Mouse (Mus musculus): Measurements from ENCODE around the gene Mobp. TPM values are rescaled to one million over a fixed set of nuclear protein-coding genes. Genes with fewer than 3 reads are reported as not detected.
A peak's percentile ranks its signal among the peaks of the same experiment; 100 is the strongest.

The Mobp gene
- polyA plus RNA-seq, 1 experiment from 2014 or later = not detected

- 72% methylated on average over 5 of the region's 5 CpGs for WGBS
- no peaks in the 10 kb centered on the region for H3K9me3 ChIP-seq
- ATAC-seq (replicated peaks) = no peak
- no peak overlapping the region for H3K27ac ChIP-seq
- no peaks in the 10 kb centered on the region for H3K36me3 ChIP-seq (replicated peaks)
- no peak overlapping the region for H3K4me3 ChIP-seq
- no peak overlapping the region for H3K4me2 ChIP-seq
- no peaks in the 10 kb centered on the region for H3K27me3 ChIP-seq (replicated peaks)
- no peaks in the 10 kb centered on the region for H3K4me1 ChIP-seq
- H3K9ac ChIP-seq = no peak overlapping the region
These were observed 1.6 kb downstream of the Mobp start for GRCm38 (mm10) chr9:120151152-120151551.

- 74% methylated on average over 12 of the region's 12 CpGs for WGBS
- H3K27me3 ChIP-seq (replicated peaks) = no peaks in the 10 kb centered on the region
- H3K4me1 ChIP-seq = no peaks in the 10 kb centered on the region
- no peak overlapping the region for H3K4me3 ChIP-seq
- H3K4me2 ChIP-seq = no peak overlapping the region
- no peak overlapping the region for H3K27ac ChIP-seq
- no peak overlapping the region for H3K9ac ChIP-seq
- ATAC-seq (replicated peaks) = no peak
- no peaks in the 10 kb centered on the region for H3K9me3 ChIP-seq
- no peaks in the 10 kb centered on the region for H3K36me3 ChIP-seq (replicated peaks)
These were observed 2.4 kb downstream of the Mobp start for GRCm38 (mm10) chr9:120151906-120152399.

GRCm38 (mm10) chr9:120158047-120158446, 8.5 kb downstream of the Mobp start:
- Histone ChIP-seq H3K4me2 (no peak overlapping the region), H3K9ac (no peak overlapping the region), H3K9me3 (no peaks in the 10 kb centered on the region), H3K4me1 (0 out of 2 replicates have a peak, but pooled peaks cover 3% of the 10 kb centered on the region), H3K36me3 (replicated peaks) (no peaks in the 10 kb centered on the region), H3K27ac (no peak overlapping the region), H3K27me3 (replicated peaks) (no peaks in the 10 kb centered on the region), H3K4me3 (no peak overlapping the region)
- 34% methylated on average over 4 of the region's 4 CpGs for WGBS
- no peak for ATAC-seq (replicated peaks)

GRCm38 (mm10) chr9:120163862-120164261, 14.4 kb downstream of the Mobp start:
- Histone ChIP-seq H3K4me2 (no peak overlapping the region), H3K27ac (no peak overlapping the region), H3K9me3 (no peaks in the 10 kb centered on the region), H3K36me3 (replicated peaks) (no peaks in the 10 kb centered on the region), H3K9ac (no peak overlapping the region), H3K27me3 (replicated peaks) (no peaks in the 10 kb centered on the region), H3K4me3 (no peak overlapping the region), H3K4me1 (no peaks in the 10 kb centered on the region)
- 84% methylated on average over 16 of the region's 16 CpGs for WGBS
- no peak for ATAC-seq (replicated peaks)

- 80% methylated on average over 11 of the region's 11 CpGs for WGBS
- no peak for ATAC-seq (replicated peaks)
- no peaks in the 10 kb centered on the region for H3K4me1 ChIP-seq
These were observed 18.3 kb downstream of the Mobp start for GRCm38 (mm10) chr9:120167826-120168225.

GRCm38 (mm10) chr9:120171295-120171694, 21.8 kb downstream of the Mobp start:
- no peak for ATAC-seq (replicated peaks)
- H3K27ac ChIP-seq = no peak overlapping the region
- H3K9ac ChIP-seq = no peak overlapping the region
- H3K4me2 ChIP-seq = no peak overlapping the region
- H3K9me3 ChIP-seq = no peaks in the 10 kb centered on the region
- no peaks in the 10 kb centered on the region for H3K4me1 ChIP-seq
- H3K27me3 ChIP-seq (replicated peaks) = no peaks in the 10 kb centered on the region
- H3K4me3 ChIP-seq = no peak overlapping the region
- H3K36me3 ChIP-seq (replicated peaks) = no peaks in the 10 kb centered on the region
- WGBS = 49% methylated on average over 5 of the region's 5 CpGs

More at GRCm38 (mm10) chr9:120167826-120168225, 18.3 kb downstream of the Mobp start:
- no peak overlapping the region for H3K4me3 ChIP-seq
- no peaks in the 10 kb centered on the region for H3K9me3 ChIP-seq
- no peak overlapping the region for H3K4me2 ChIP-seq
- no peaks in the 10 kb centered on the region for H3K36me3 ChIP-seq (replicated peaks)
- no peak overlapping the region for H3K9ac ChIP-seq
- H3K27ac ChIP-seq = no peak overlapping the region
- H3K27me3 ChIP-seq (replicated peaks) = no peaks in the 10 kb centered on the region

GRCm38 (mm10) chr9:120174436-120175137, 25.1 kb downstream of the Mobp start:
- Histone ChIP-seq H3K4me2 (no peak overlapping the region), H3K4me1 (no peaks in the 10 kb centered on the region), H3K4me3 (no peak overlapping the region), H3K9ac (no peak overlapping the region), H3K36me3 (replicated peaks) (no peaks in the 10 kb centered on the region), H3K9me3 (no peaks in the 10 kb centered on the region), H3K27ac (no peak overlapping the region), H3K27me3 (replicated peaks) (no peaks in the 10 kb centered on the region)
- no peak for ATAC-seq (replicated peaks)
- WGBS = 81% methylated on average over 18 of the region's 18 CpGs

GRCm38 (mm10) chr9:120178813-120179212, 29.3 kb downstream of the Mobp start:
- Histone ChIP-seq H3K4me1 (no peaks in the 10 kb centered on the region), H3K27me3 (replicated peaks) (no peaks in the 10 kb centered on the region), H3K9me3 (no peaks in the 10 kb centered on the region), H3K4me2 (no peak overlapping the region), H3K4me3 (no peak overlapping the region), H3K36me3 (replicated peaks) (no peaks in the 10 kb centered on the region), H3K27ac (no peak overlapping the region), H3K9ac (no peak overlapping the region)
- 89% methylated on average over 10 of the region's 10 CpGs for WGBS
- ATAC-seq (replicated peaks) = no peak

GRCm38 (mm10) chr9:120184499-120184898, 35.0 kb downstream of the Mobp start:
- no peaks in the 10 kb centered on the region for H3K4me1 ChIP-seq

GRCm38 (mm10) chr9:120186856-120187255, 37.3 kb downstream of the Mobp start:
- 81% methylated on average over 5 of the region's 5 CpGs for WGBS

More at GRCm38 (mm10) chr9:120184499-120184898, 35.0 kb downstream of the Mobp start:
- Histone ChIP-seq H3K9ac (0 out of 2 replicates have a peak overlapping the region, but pooled peaks have one; percentile 13), H3K4me3 (no peak overlapping the region), H3K27me3 (replicated peaks) (no peaks in the 10 kb centered on the region), H3K9me3 (no peaks in the 10 kb centered on the region), H3K36me3 (replicated peaks) (no peaks in the 10 kb centered on the region), H3K27ac (no peak overlapping the region), H3K4me2 (peak overlapping the region; percentile 22)
- ATAC-seq (replicated peaks) = no peak
- 31% methylated on average over 13 of the region's 13 CpGs for WGBS

GRCm38 (mm10) chr9:120190891-120191290, 41.4 kb downstream of the Mobp start:
- 31% methylated on average over 13 of the region's 13 CpGs for WGBS

More at GRCm38 (mm10) chr9:120186856-120187255, 37.3 kb downstream of the Mobp start:
- H3K4me2 ChIP-seq = no peak overlapping the region
- H3K4me1 ChIP-seq = 0 out of 2 replicates have a peak, but pooled peaks cover 4% of the 10 kb centered on the region
- ATAC-seq (replicated peaks) = no peak
- no peak overlapping the region for H3K9ac ChIP-seq
- no peak overlapping the region for H3K4me3 ChIP-seq
- H3K27ac ChIP-seq = no peak overlapping the region
- H3K27me3 ChIP-seq (replicated peaks) = no peaks in the 10 kb centered on the region
- H3K36me3 ChIP-seq (replicated peaks) = no peaks in the 10 kb centered on the region
- H3K9me3 ChIP-seq = no peaks in the 10 kb centered on the region

GRCm38 (mm10) chr9:120191362-120192098, 42.0 kb downstream of the Mobp start:
- Histone ChIP-seq H3K9ac (peak overlapping the region; percentile 56; the same call in 1 of the 2 replicates), H3K27me3 (replicated peaks) (no peaks in the 10 kb centered on the region), H3K36me3 (replicated peaks) (no peaks in the 10 kb centered on the region), H3K4me2 (peak overlapping the region; percentile 62), H3K4me3 (peak overlapping the region; percentile 39), H3K27ac (peak overlapping the region; percentile 86), H3K4me1 (0 out of 2 replicates have a peak, but pooled peaks cover 4% of the 10 kb centered on the region), H3K9me3 (no peaks in the 10 kb centered on the region)
- WGBS = 22% methylated on average over 21 of the region's 21 CpGs
- ATAC-seq (replicated peaks) = peak; percentile 95

More at GRCm38 (mm10) chr9:120190891-120191290, 41.4 kb downstream of the Mobp start:
- 0 out of 2 replicates have a peak, but pooled peaks cover 4% of the 10 kb centered on the region for H3K4me1 ChIP-seq
- no peaks in the 10 kb centered on the region for H3K9me3 ChIP-seq
- peak overlapping the region; percentile 62 for H3K4me2 ChIP-seq
- ATAC-seq (replicated peaks) = peak; percentile 76
- no peaks in the 10 kb centered on the region for H3K27me3 ChIP-seq (replicated peaks)
- peak overlapping the region; percentile 86 for H3K27ac ChIP-seq
- H3K36me3 ChIP-seq (replicated peaks) = no peaks in the 10 kb centered on the region
- H3K4me3 ChIP-seq = peak overlapping the region; percentile 39
- H3K9ac ChIP-seq = peak overlapping the region; percentile 56
